Mouse (Mus musculus) embryonic facial prominence, embryonic 13.5 days (tissue): ENCODE results near the gene Tfb1m. TPM values are rescaled to one million over a fixed set of nuclear protein-coding genes. Genes with fewer than 3 reads are reported as not detected.

Experiments used
- ATAC-seq: fragments of 200-750 bp; cut with Nextera tagmentation; 2 replicates; pipeline ENCODE4 v1.8.0; 2017; ENCODE audit warnings: low read depth; ENCODE audit not compliant: insufficient number of reproducible peaks, insufficient read depth, low FRiP score, low TSS enrichment
- H3K27ac ChIP-seq: fragments of 300-500 bp; sonication (generic); 2 replicates; pipeline ENCODE4 v1.5.1; 2015; ENCODE audit warnings: moderate library complexity, mild to moderate bottlenecking, inconsistent platforms
- H3K27me3 ChIP-seq: fragments of 300-500 bp; sonication (generic); 2 replicates; pipeline ENCODE4 v1.6.1; 2015; ENCODE audit warnings: mild to moderate bottlenecking, inconsistent platforms
- H3K36me3 ChIP-seq: fragments of 300-500 bp; sonication (generic); 2 replicates; pipeline ENCODE4 v1.6.1; 2015; ENCODE audit warnings: mild to moderate bottlenecking, inconsistent platforms
- H3K4me1 ChIP-seq: fragments of 300-500 bp; sonication (generic); 2 replicates; pipeline ENCODE4 v1.6.1; 2015; ENCODE audit warnings: inconsistent platforms
- H3K4me2 ChIP-seq: fragments of 300-500 bp; sonication (generic); 2 replicates; pipeline ENCODE4 v1.6.1; 2015; ENCODE audit warnings: moderate library complexity, mild to moderate bottlenecking, inconsistent platforms
- H3K4me3 ChIP-seq: fragments of 300-500 bp; sonication (generic); 2 replicates; pipeline ENCODE4 v1.5.1; 2015; ENCODE audit warnings: mild to moderate bottlenecking, inconsistent platforms
- H3K9ac ChIP-seq: fragments of 300-500 bp; sonication (generic); 2 replicates; pipeline ENCODE4 v1.6.1; 2015; ENCODE audit warnings: mild to moderate bottlenecking, inconsistent platforms
- H3K9me3 ChIP-seq: fragments of 300-500 bp; sonication (generic); 2 replicates; pipeline ENCODE4 v1.6.1; 2016; ENCODE audit warnings: inconsistent platforms
- whole genome bisulfite sequencing: fragments of 180-500 bp; shearing (Covaris S2); methylation state at CpG from one replicate; pipeline ENCODE4 v1.1.7; 2015; ENCODE audit warnings: mixed read lengths; 5-methylcytosine and 5-hydroxymethylcytosine counted together
- polyA plus RNA-seq: library from polyadenylated mRNA; unstranded; fragments of >200 nt; fragmentation: Nextera tagmentation; extraction: Ambion mirVana; gene quantifications from 2 replicates; pipeline ENCODE4 v1.2.1, GENCODE M21; 2015

Gene Tfb1m
- 14.1 and 16.2 TPM in 2 replicates for polyA plus RNA-seq

DNA sequence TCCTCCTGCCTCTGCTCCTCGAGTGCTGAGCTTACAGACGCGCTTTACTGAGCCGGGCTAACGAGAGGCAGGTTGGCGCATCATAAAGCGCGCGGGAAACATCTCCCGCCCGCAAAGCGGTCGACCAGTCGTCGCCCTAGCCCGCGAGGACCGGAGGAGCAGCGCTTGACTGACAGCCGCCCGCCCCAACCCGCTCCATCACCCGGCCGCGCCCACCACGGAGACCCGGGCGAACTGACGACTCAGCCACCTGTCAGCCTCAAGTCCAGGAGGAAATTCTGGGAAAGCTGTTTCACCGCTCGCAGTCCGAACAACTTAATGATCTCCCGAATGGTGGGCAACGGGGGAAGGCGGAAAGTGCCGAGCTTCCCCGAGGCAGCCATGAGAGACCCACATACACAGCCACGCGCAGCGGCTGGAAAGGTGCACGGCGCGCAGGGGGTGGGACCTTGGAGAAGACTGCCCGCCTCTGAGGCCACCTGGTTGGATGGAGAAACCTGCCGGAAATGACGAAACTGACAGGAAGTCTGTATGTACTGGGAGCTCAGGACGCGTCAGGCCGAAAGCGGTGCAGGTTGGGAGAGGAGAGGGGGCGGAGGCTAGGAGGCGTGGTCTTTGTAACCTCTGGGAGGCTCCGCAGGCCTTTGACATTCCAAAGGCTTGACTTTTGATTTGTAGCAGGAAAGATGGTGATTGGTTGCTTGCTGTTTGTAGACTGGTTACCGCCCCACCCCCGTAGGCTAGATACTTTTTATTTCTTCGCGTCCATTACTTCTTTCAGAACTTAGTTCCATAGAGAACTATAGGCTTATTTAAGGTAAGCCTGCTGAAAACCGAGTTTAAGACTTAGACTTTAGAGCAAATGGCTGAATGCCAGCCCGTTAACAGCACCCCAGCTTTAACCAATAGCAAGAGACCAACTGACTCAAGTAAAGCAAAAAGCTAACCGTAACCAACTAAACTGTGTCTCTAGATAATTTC lies at the start of gene Tfb1m:
Tfb1m (minus strand) TSS at position 451 of the 981 bp plus-strand sequence.
- peak within 1 kb of the TSS; percentile 70 for H3K4me2 ChIP-seq
- under 1% methylated on average over 60 of the region's 60 CpGs for WGBS
- peak; percentile 100 for ATAC-seq

DNA sequence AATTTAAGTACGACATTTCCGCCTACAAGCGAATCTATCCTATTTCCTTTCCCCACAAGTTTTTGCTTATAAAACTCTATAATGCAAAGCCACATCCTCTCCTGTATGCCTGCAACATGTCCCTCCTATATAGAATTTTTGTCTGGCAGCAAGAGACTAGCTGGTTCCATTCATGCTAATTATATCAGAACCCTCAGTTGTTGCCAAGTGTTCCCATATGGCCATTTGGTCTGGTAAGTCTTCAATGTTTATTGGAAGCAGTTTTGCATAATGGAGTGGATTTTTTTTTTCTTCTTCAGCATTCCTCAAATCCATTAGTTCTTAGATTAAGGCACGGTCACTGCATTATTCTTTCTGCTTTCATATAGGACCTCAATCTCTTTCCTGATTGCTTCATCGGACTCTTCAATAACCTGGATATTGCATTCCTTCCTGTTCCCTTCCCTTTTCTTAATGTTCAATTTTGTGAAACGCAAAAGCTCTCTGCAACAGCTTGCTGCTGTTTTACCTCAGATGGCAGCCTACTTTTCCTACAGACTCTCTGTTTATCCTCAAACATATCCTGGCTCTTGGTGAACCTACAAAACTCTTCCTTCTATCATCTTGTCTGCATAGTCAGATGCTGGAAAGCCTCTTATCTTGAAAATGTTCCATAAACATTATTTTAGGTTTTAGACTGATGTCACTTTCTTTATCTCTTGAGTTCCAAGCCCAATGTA lies 45.5 kb upstream of the Tfb1m start:
- H3K27ac ChIP-seq = no peak overlapping the region

More for the DNA sequence above, at the start of gene Tfb1m:
- H3K36me3 ChIP-seq = no peaks in the 10 kb centered on the region
- H3K4me1 ChIP-seq = peaks cover 12% of the 10 kb centered on the region
- peak within 1 kb of the TSS; percentile 63 for H3K4me3 ChIP-seq
- H3K9me3 ChIP-seq = no peaks in the 10 kb centered on the region
- peak within 1 kb of the TSS; percentile 87 for H3K27ac ChIP-seq
- H3K9ac ChIP-seq = peak within 1 kb of the TSS; percentile 77
- no peaks in the 10 kb centered on the region for H3K27me3 ChIP-seq

DNA sequence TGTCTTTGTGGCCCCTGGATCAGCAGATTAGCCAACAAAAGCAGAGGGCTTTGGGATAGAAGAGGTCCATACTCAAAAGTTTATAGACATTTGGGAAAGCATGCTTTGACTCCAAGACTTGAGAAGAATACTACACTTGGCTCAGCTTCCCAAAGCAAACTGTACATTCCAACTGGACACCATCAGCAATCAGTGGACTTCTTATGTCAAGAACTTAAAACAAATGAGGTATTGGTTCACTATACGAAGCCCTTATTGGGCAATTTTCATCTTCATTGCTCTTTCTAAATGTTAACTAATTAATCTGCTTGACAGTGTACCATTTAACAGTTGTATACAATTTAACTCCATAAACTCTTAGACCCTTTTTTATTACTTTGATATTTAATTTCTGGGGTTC lies 40.8 kb upstream of the Tfb1m start:
- Histone ChIP-seq H3K27ac (no peak overlapping the region), H3K36me3 (no peaks in the 10 kb centered on the region), H3K4me3 (no peak overlapping the region), H3K9ac (no peak overlapping the region), H3K4me1 (0 out of 2 replicates have a peak, but pooled peaks cover 3% of the 10 kb centered on the region), H3K9me3 (no peaks in the 10 kb centered on the region), H3K4me2 (no peak overlapping the region), H3K27me3 (no peaks in the 10 kb centered on the region)
- WGBS = 88% methylated on average over 1 of the region's 1 CpGs
- ATAC-seq = no peak

More for the DNA sequence above, 45.5 kb upstream of the Tfb1m start:
- H3K9me3 ChIP-seq = no peaks in the 10 kb centered on the region
- no peaks in the 10 kb centered on the region for H3K4me1 ChIP-seq
- H3K9ac ChIP-seq = no peak overlapping the region
- no peak overlapping the region for H3K4me3 ChIP-seq
- 55% methylated on average over 6 of the region's 6 CpGs for WGBS
- H3K36me3 ChIP-seq = no peaks in the 10 kb centered on the region
- no peaks in the 10 kb centered on the region for H3K27me3 ChIP-seq
- ATAC-seq = no peak
- H3K4me2 ChIP-seq = no peak overlapping the region

DNA sequence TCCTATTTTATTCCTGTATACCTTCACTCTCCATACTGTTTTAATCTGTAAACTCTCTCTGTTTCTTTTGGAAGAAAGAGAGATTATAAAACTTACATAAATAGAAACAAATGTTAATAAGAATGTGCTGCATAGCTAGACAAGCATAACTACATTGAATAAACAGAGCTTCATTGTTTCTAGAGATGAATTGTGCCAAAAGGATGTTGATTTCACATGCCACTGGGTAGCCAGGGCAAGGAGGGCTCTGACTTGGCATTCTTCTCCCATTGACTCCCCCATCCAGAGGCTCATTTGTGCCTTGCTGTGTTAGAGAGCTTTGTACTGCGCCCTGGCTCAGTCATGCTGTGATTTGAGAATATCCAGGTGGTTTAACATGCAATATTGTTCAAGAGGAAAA lies 40.3 kb upstream of the Tfb1m start:
- H3K9ac ChIP-seq = no peak overlapping the region
- H3K9me3 ChIP-seq = no peaks in the 10 kb centered on the region
- 67% methylated on average over 1 of the region's 1 CpGs for WGBS
- 0 out of 2 replicates have a peak, but pooled peaks cover 3% of the 10 kb centered on the region for H3K4me1 ChIP-seq
- H3K27me3 ChIP-seq = no peaks in the 10 kb centered on the region
- ATAC-seq = no peak
- H3K27ac ChIP-seq = no peak overlapping the region
- no peaks in the 10 kb centered on the region for H3K36me3 ChIP-seq
- H3K4me2 ChIP-seq = no peak overlapping the region
- H3K4me3 ChIP-seq = no peak overlapping the region

DNA sequence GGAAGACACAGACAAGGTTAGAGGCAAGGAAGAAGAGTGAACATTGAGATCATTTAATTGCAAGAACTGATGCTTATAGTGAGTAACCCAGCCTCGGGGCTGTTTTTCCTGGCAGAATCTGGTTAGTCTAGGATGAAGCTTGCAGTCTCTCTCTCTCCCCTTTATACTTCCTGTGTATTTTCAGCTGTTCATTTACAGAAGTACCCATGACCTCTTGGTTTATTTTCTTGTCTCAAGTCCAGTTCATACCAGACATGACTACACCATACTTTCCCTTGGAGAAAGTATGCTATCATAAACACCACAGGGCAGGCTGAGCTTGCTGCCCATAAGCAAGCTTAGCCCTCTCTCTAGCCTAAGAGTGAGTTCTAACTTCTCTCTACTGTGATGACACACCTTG lies 39.5 kb upstream of the Tfb1m start:
- 58% methylated on average over 1 of the region's 1 CpGs for WGBS
- ATAC-seq = no peak
- H3K9ac ChIP-seq = no peak overlapping the region
- no peak overlapping the region for H3K4me2 ChIP-seq
- no peaks in the 10 kb centered on the region for H3K36me3 ChIP-seq
- H3K4me3 ChIP-seq = no peak overlapping the region
- H3K4me1 ChIP-seq = 0 out of 2 replicates have a peak, but pooled peaks cover 3% of the 10 kb centered on the region
- no peaks in the 10 kb centered on the region for H3K27me3 ChIP-seq
- H3K9me3 ChIP-seq = no peaks in the 10 kb centered on the region
- peak overlapping the region; percentile 36; the same call in 1 of the 2 replicates for H3K27ac ChIP-seq

DNA sequence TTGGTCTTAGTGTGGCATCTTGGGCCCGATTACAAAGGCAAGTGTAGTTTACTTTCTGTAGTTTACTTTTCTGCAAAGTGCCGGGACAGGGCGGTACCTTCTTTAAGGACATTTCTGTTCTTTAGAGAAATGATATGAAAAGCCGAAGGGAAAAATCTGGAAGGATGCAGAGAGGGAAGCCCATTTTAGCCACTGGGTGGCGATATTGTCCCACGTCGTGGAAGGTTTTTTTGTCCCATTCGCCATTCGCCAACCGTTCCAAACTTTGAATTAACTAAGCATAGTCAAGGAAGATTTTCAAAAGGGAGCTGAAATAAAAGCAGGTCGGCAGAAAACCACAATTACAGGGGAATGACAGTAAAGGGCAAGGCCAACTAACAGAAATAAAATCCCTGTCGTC lies 13.3 kb upstream of the Tfb1m start:
- Histone ChIP-seq H3K27me3 (no peaks in the 10 kb centered on the region), H3K9ac (no peak overlapping the region), H3K4me1 (no peaks in the 10 kb centered on the region), H3K4me3 (no peak overlapping the region), H3K27ac (no peak overlapping the region), H3K4me2 (peak overlapping the region; percentile 37), H3K36me3 (no peaks in the 10 kb centered on the region), H3K9me3 (no peaks in the 10 kb centered on the region)
- no peak for ATAC-seq
- 3% methylated on average over 12 of the region's 12 CpGs for WGBS

DNA sequence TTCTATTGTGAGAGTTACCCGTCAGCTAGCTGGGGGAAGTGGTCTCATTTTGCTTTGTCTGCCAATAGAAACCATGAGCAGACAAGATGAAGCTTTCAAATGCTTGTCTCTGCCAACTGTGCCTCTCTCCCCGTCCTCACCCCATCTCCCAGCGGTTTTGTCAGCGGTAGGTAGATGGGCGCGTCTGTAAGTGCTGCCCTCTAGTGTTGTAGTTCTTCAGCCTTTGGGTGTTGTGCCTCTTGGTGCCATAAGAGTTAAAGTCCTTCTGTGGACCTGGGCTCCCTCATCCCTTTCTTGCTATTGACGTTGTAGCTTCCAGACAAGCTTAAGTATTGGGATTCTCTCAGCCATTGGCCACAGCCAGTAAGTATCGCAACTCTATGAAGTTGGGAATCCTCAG lies 4.8 kb upstream of the Tfb1m start:
- H3K27me3 ChIP-seq = no peaks in the 10 kb centered on the region
- peaks cover 4% of the 10 kb centered on the region; the same call in 1 of the 2 replicates for H3K4me1 ChIP-seq
- no peak overlapping the region for H3K4me3 ChIP-seq
- H3K36me3 ChIP-seq = no peaks in the 10 kb centered on the region
- H3K4me2 ChIP-seq = no peak overlapping the region
- WGBS = 59% methylated on average over 8 of the region's 8 CpGs
- no peak overlapping the region for H3K9ac ChIP-seq
- ATAC-seq = no peak
- no peaks in the 10 kb centered on the region for H3K9me3 ChIP-seq
- no peak overlapping the region for H3K27ac ChIP-seq

DNA sequence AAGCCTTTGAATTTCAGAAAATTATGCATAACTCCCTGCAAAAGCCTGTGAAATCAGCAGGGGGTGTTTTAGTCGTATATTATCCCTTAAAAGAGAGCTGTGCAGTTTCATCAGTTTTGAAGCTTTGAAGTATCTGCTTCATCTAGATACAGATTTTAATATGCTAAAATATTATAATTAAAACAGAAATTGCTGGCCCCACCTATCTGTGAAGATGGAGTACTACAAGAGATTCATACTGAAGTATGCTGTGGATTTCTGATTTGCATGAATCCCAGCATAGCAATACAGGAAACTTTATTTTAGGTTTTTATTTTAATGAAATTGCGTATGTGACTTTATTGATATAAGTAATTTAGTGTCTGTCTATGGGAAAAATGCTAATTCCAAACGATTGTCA lies 3.0 kb upstream of the Tfb1m start:
- 75% methylated on average over 3 of the region's 3 CpGs for WGBS
- no peaks in the 10 kb centered on the region for H3K9me3 ChIP-seq
- no peaks in the 10 kb centered on the region for H3K36me3 ChIP-seq
- no peak overlapping the region for H3K27ac ChIP-seq
- H3K4me3 ChIP-seq = no peak overlapping the region
- no peak overlapping the region for H3K4me2 ChIP-seq
- H3K9ac ChIP-seq = no peak overlapping the region
- H3K27me3 ChIP-seq = no peaks in the 10 kb centered on the region
- peaks cover 12% of the 10 kb centered on the region for H3K4me1 ChIP-seq
- ATAC-seq = no peak

DNA sequence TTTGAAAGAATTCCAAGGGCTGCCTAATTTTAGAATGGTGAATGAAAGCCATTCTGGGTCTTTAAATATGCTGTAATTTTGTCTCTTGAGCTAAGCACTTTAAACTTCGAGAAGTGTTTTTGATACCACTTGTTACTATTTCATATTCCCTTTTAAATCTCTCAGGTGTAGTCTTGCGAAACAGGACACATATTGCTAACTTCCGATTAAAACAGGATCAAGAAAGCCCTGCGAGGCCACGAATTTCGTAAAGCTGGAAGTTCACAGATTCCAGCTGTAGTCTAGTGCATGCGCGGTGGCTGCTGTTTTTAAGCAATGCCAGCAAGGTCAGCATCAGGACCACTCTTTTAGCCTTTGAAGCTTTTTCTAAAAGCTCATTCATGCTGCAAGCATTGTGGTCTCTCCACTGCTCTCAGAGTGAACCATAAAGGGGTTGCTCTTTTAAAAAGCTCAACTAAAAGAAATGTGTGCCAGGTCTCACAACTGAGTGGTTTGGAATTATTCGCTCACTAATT lies 832 bp upstream of the Tfb1m start:
- WGBS = 78% methylated on average over 9 of the region's 9 CpGs
- ATAC-seq = no peak
- H3K4me2 ChIP-seq = peak overlapping the region; percentile 70
- peaks cover 12% of the 10 kb centered on the region for H3K4me1 ChIP-seq
- no peaks in the 10 kb centered on the region for H3K9me3 ChIP-seq
- H3K27ac ChIP-seq = peak overlapping the region; percentile 87
- H3K36me3 ChIP-seq = no peaks in the 10 kb centered on the region
- H3K4me3 ChIP-seq = peak overlapping the region; percentile 63
- no peak overlapping the region for H3K9ac ChIP-seq
- no peaks in the 10 kb centered on the region for H3K27me3 ChIP-seq

DNA sequence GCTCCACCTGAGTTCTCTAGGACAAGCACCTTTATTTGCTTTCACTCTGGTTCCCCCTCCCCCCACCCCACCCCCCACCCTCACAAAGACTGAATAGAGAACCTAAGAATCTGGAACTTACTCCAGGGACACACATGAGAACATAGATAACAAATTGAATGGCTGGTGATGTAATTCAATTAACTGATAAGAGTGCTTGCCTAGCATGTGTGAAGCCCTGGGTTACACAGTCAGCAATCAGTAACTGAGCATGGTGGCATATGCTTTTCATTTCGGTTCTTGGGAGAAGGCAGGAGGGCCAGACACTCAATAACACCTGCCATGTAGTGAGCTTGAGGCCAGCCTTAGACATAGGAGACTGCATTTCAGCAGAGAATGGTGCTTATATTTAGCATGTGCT lies 1.3 kb downstream of the Tfb1m start:
- WGBS = 49% methylated on average over 1 of the region's 1 CpGs
- Histone ChIP-seq H3K9me3 (no peaks in the 10 kb centered on the region), H3K27ac (no peak overlapping the region), H3K4me3 (peak overlapping the region; percentile 63; the same call in 1 of the 2 replicates), H3K4me2 (peak overlapping the region; percentile 70; the same call in 1 of the 2 replicates), H3K4me1 (peaks cover 12% of the 10 kb centered on the region), H3K9ac (no peak overlapping the region), H3K27me3 (no peaks in the 10 kb centered on the region), H3K36me3 (peaks cover 6% of the 10 kb centered on the region; the same call in 1 of the 2 replicates)
- ATAC-seq = no peak

DNA sequence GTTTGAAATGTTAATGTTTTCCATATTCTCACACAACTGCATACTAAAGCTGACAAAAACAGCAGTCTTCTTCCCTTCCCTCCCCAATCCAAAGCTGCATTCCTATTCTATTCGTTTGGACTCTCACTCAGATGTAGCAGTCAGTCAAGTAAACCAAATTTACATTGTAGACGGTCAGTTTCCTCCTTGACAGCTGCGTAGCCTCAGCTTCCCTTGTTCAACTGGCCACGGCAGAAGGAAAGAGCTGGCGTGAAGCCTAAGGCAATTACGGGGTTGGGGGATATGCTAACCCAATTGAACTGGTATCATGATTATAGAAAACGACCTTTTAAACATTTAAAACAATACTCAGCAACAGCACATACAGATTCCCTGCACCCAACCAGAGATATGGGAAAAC lies 9.9 kb downstream of the Tfb1m start:
- H3K27me3 ChIP-seq = no peaks in the 10 kb centered on the region
- no peak overlapping the region for H3K9ac ChIP-seq
- no peak overlapping the region for H3K27ac ChIP-seq
- 60% methylated on average over 7 of the region's 7 CpGs for WGBS
- no peak overlapping the region for H3K4me2 ChIP-seq
- ATAC-seq = no peak
- H3K4me3 ChIP-seq = no peak overlapping the region
- no peaks in the 10 kb centered on the region for H3K9me3 ChIP-seq
- no peaks in the 10 kb centered on the region for H3K4me1 ChIP-seq
- H3K36me3 ChIP-seq = peaks cover 10% of the 10 kb centered on the region
